Mouse (Mus musculus) cerebral cortex, adult 2 months (tissue): ENCODE measurements around the gene Pde5a.

Source experiments
- WGBS: fragments of 180-500 bp; shearing (Covaris S2); methylation state at CpG from one replicate; pipeline ENCODE4 v1.1.7; 2018; 5-methylcytosine and 5-hydroxymethylcytosine counted together

Gene Pde5a

GRCm38 (mm10) chr3:122728852-122729600, at the start of gene Pde5a:
TSS of gene Pde5a (plus strand) at chr3:122728947.
- WGBS, result 1% methylated on average over 49 of the region's 49 CpGs

DNA sequence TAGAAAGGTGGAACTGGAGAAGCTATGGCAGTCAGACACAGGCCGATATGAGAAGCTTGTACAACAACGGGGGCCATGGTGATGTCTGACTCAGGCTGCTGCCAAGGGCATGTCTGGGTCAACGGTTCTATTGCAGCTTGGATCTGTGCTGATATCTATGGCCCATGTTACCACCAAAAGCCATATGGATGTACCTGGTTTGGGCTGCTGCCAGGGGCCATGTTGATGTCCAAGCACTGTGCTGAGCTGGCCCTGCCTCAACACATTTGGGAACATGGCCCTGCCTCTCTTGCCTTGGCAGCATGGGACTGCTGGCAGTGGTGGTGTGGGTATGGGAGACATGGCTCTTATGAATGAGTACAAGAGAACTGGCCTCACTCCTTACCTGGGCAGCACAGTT, 47.9 kb upstream of the Pde5a start:
- WGBS, result 88% methylated on average over 3 of the region's 3 CpGs

DNA sequence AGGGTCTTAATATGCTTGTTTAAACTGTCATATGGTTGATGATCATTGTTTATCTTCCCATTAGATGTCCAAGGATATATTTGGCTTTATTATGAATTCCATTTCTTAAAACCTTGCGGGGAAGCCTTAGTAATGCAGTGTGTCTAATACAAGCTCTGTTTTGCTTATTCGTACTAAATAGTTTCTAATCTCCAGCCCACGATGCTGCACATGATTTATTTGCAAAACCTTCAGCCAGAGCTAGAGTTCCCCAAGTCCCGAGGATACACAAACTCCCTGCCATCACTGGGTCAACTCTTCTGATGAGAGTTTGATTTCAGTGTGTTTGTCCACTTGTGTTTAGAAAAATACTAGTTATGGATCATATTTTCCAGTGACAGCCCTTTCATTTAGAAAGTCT, 46.4 kb upstream of the Pde5a start:
- WGBS, result 88% methylated on average over 4 of the region's 4 CpGs

DNA sequence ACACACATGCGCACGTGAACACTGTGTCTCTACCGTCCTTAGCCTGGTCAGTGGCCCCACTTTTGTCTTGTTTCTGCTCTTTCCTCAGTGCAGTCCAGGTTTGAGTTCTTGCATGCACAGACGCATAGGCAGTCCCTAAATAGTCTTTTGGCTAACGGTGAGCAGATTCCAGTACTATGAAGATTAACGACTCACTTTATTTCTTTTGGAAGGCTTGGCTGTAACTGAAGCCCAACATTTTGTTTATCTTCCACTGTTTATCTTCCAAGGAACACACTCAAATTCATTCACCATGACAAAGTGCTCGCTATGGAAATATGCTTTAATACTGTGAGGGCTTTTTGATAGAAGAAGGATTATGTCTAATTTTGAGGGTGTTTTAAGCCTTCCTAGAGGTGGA, 43.9 kb upstream of the Pde5a start:
- WGBS, result 62% methylated on average over 7 of the region's 7 CpGs

GRCm38 (mm10) chr3:122693039-122693438, 35.7 kb upstream of the Pde5a start:
- 57% methylated on average over 3 of the region's 3 CpGs for WGBS

DNA sequence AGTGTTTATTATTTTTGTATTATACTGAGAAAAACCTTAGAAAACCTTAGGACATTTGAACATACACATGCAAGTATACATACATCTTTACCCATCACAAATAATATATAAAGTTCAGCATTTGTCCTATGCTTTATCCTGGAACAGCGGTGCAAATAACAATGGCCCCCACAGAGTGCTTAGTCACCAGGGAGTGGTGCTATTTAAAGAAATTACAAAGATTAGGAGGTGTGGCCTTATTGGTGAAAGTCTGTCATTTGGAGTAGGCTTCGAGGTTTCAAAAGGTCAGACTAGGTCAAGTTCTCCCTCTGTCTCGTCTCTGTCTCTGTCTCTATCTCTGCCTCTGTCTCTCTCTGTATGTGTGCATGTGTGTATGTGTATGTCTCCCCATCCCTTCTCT, 32.9 kb upstream of the Pde5a start:
- 77% methylated on average over 3 of the region's 3 CpGs for WGBS

- WGBS, result 81% methylated on average over 4 of the region's 4 CpGs
These were observed 32.1 kb upstream of the Pde5a start for GRCm38 (mm10) chr3:122696672-122697071.

GRCm38 (mm10) chr3:122704209-122704608, 24.5 kb upstream of the Pde5a start:
- 46% methylated on average over 6 of the region's 6 CpGs for WGBS

DNA sequence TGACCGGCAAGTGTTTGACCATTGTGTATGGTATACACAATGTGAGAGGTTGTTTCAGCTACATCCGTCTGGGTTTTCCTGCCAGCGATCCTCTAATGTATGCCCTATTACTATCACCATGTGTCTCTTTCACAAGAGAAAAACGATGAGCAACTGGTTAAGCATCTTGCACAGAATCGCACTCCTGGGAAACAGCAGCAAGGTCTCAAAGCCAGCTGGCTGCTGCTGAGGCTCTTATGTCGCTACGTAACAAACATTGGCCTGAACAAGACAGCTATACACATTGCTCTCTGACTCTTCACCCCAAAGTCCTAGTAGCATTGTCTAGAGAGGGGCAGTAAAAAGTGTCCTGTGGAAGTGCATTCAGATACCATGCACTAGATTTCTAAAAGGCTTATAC, 23.5 kb upstream of the Pde5a start:
- 86% methylated on average over 7 of the region's 7 CpGs for WGBS

GRCm38 (mm10) chr3:122708485-122708884, 20.3 kb upstream of the Pde5a start:
- 91% methylated on average over 6 of the region's 6 CpGs for WGBS

- WGBS, result 87% methylated on average over 3 of the region's 3 CpGs
These were observed 18.6 kb upstream of the Pde5a start for GRCm38 (mm10) chr3:122710141-122710540.

GRCm38 (mm10) chr3:122718631-122719030, 10.1 kb upstream of the Pde5a start:
- WGBS, result 83% methylated on average over 2 of the region's 2 CpGs

GRCm38 (mm10) chr3:122721522-122721921, 7.2 kb upstream of the Pde5a start:
- WGBS, result 90% methylated on average over 9 of the region's 9 CpGs

GRCm38 (mm10) chr3:122729601-122729959, 833 bp downstream of the Pde5a start:
- under 1% methylated on average over 22 of the region's 22 CpGs for WGBS

GRCm38 (mm10) chr3:122729960-122730740, 1.4 kb downstream of the Pde5a start:
- under 1% methylated on average over 92 of the region's 92 CpGs for WGBS

- 6% methylated on average over 13 of the region's 13 CpGs for WGBS
These were observed 2.0 kb downstream of the Pde5a start for GRCm38 (mm10) chr3:122730741-122731235.

DNA sequence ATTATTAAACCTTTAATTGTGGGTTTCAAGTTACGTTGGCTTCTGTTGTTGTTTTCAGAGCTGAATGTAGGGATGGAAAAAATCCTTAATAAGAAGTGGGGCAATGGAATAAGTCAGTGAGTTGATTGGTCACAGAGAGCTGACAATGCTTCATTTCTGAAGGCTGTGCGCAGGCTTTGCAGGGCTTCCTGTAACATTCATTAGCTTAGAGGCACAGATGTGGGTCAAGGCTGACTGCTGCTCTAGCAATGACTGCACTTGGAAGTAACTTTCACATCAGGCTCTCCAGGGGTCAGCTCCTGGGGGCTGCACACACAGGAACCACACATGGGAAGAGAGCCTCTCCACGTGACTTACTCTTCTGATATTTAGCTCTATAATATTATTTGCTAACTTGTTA, 5.1 kb downstream of the Pde5a start:
- WGBS, result 82% methylated on average over 3 of the region's 3 CpGs

DNA sequence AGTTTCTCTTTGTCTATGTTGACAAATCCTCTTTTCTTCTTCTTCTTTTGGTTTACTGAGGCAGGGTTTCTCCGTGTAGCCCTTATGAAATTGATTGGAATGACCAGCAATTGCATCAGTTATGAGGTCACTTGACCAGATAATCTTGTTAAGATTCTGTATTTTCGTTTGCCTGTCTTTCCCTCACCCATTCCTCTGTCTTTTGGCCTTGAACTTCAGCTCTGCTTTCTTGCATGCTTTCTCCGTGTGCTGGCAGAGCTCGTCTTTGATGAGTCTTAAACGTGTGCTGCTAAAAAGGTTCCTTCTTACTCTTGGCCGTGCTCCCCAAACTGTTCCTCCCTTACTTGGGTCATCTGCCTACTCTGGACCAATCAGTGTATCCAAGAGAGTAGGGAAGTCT, 5.6 kb downstream of the Pde5a start:
- WGBS, result 75% methylated on average over 6 of the region's 6 CpGs

- 96% methylated on average over 15 of the region's 15 CpGs for whole genome bisulfite sequencing
These were observed 10.7 kb downstream of the Pde5a start for GRCm38 (mm10) chr3:122739460-122739859.

DNA sequence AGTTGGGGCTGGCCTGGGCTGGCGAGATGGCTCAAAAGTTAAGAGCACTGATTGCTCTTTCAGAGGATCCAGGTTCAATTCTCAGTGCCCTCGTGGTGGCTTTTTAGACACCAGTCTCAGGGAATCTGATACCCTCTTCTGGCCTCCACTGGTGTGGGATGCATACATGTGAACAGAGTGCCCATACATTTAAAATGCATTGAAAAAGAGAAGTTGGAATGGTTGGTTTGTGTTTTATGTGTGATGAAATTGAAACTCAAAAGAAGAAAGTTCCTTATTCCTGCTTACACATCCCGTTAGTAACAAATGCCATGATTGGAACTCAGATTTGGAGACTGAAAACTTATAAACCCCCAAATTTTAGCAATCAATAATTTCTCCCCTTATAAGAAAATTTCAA, 15.5 kb downstream of the Pde5a start:
- 89% methylated on average over 3 of the region's 3 CpGs for WGBS

DNA sequence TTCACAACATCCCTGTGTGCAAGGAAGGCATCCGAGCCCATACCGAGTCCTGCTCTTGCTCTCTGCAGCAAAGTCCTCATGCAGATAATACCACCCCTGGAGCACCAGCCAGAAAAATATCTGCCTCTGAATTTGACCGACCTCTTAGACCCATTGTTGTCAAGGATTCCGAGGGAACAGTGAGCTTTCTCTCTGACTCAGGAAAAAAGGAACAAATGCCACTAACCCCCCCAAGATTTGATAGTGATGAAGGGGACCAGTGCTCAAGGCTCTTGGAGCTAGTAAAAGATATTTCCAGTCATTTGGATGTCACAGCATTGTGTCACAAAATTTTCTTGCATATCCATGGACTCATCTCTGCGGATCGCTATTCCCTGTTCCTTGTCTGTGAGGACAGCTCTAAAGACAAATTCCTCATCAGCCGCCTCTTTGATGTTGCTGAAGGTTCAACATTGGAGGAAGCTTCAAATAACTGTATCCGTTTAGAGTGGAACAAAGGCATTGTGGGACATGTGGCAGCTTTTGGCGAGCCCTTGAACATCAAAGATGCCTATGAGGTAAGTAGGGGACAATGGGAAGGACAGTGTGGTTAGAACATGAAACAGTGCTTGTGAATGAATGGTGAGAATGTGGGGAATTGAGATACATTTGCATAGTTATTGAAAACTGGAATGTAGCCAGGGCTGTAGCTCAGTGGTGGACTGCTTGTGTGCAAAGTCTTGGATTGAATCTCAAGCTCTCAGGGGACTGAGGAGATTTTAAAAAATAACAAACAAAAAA, 19.4 kb downstream of the Pde5a start:
- 75% methylated on average over 9 of the region's 9 CpGs for WGBS

DNA sequence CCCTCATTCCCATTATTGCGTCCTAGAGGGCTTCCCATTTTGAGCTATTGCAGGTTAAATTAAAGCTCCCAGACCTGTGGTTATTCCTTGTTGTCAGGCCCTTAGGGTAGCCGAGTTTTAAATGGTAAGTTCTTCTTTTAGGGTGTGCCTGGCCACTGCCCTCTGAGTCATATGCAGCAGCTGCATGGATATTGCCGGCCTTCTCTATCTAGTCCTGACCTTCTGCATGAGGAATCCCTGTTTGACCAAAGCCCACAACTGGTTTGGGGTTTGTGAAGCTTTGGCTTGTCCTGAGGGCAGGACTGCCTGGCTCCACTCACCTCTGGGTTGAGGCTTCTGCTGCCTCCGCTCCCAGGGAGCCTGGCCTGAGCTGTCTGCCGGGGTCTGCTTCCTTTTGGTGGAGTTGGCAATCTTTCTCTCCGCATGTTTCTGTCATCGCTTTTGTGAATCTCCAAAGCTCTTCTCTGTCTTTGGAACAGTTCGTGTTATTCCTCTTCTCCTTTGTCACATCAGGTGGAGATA, 34.6 kb downstream of the Pde5a start:
- 83% methylated on average over 8 of the region's 8 CpGs for WGBS
